Mouse (Mus musculus): ENCODE data around the gene Tmem202.

DNA sequence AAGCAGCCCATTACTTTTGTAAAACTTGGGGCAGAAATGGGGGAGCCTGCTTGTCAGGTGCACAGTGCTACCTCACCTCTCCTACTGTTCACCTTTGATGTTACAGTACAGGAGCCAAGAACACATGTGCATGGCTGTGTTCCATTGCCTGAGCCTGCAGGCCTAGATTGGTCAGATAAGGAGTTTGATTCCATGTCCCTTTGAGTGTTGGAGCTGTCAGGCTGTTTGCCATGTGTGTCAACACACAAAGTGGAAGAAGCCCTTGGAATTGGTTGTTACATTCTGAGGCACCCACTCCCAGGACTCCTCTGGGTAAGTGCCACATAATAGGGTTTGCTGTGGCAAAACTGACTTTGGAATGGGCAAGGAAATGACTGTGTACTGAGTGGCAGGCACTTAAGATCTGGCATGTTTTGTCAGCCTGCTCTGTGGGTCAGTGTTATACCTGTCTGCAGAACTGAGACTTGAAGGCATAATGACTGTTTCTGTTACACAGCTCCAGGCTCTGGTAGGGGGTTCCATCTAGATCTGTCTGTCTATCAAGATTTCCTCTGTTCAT is 3.2 kb upstream of the Tmem202 start:
- TF ChIP-seq CTCF (IDR thresholded peaks at IDR 0.05; ENCODE audit: control insufficient read depth, insufficient read depth, low read length) = no peak
- TF ChIP-seq POLR2A (IDR thresholded peaks at IDR 0.05; ENCODE audit: borderline replicate concordance, control insufficient read depth, low read depth, low read length) = no peak

Measured in bone marrow, adult 2 months (tissue).